Mouse (Mus musculus) midbrain, embryonic 16.5 days (tissue): ENCODE measurements around the gene Ephx1. TPM values are rescaled to one million over a fixed set of nuclear protein-coding genes. Genes with fewer than 3 reads are reported as not detected.

Experiments used
- ATAC-seq: fragments of 200-750 bp; cut with Nextera tagmentation; 2 replicates; pipeline ENCODE4 v1.8.0; 2017; ENCODE audit warnings: moderate TSS enrichment
- H3K27ac ChIP-seq: fragments of 300-500 bp; sonication (generic); 2 replicates; pipeline ENCODE4 v1.5.1; 2014; ENCODE audit warnings: mild to moderate bottlenecking, low read length, mixed read lengths
- H3K27me3 ChIP-seq: fragments of 300-500 bp; sonication (generic); 2 replicates; pipeline ENCODE4 v1.6.1; 2014; ENCODE audit warnings: low read depth, low read length, mixed read lengths; ENCODE audit not compliant: control insufficient read depth, insufficient read depth
- H3K36me3 ChIP-seq: fragments of 300-500 bp; sonication (generic); 2 replicates; pipeline ENCODE4 v1.6.1; 2014; ENCODE audit warnings: mild to moderate bottlenecking, low read length, moderate library complexity, mixed read lengths; ENCODE audit not compliant: control insufficient read depth, insufficient read depth
- H3K4me1 ChIP-seq: fragments of 300-500 bp; sonication (generic); 2 replicates; pipeline ENCODE4 v1.6.1; 2014; ENCODE audit warnings: mild to moderate bottlenecking, low read length, mixed read lengths; ENCODE audit not compliant: control insufficient read depth, insufficient read depth
- H3K4me2 ChIP-seq: fragments of 300-500 bp; sonication (generic); 2 replicates; pipeline ENCODE4 v1.6.1; 2014; ENCODE audit warnings: mild to moderate bottlenecking, low read length, mixed read lengths
- H3K4me3 ChIP-seq: fragments of 300-500 bp; sonication (generic); 2 replicates; pipeline ENCODE4 v1.5.1; 2014; ENCODE audit warnings: low read depth, mild to moderate bottlenecking, low read length, moderate library complexity, mixed read lengths
- H3K9ac ChIP-seq: fragments of 300-500 bp; sonication (generic); 2 replicates; pipeline ENCODE4 v1.6.1; 2014; ENCODE audit warnings: low read depth, low read length, mixed read lengths
- H3K9me3 ChIP-seq: fragments of 300-500 bp; sonication (generic); replicated peaks from 2 replicates; pipeline ENCODE4 v1.6.1; 2014; ENCODE audit warnings: mild to moderate bottlenecking, low read length, mixed read lengths; ENCODE audit not compliant: control insufficient read depth, poor library complexity, severe bottlenecking
- WGBS: fragments of 180-500 bp; shearing (Covaris S2); extraction: QIAGEN DNeasy Blood & Tissue Kit; methylation state at CpG from one replicate; pipeline ENCODE4 v1.1.7; 2014; 5-methylcytosine and 5-hydroxymethylcytosine counted together
- polyA plus RNA-seq: library from polyadenylated mRNA; unstranded; fragments of >200 nt; fragmentation: Nextera tagmentation; extraction: Ambion mirVana; gene quantifications from 2 replicates; pipeline ENCODE4 v1.2.1, GENCODE M21; 2015

Ephx1 gene
- polyA plus RNA-seq, 1 experiment from 2014 or later = 8.2 TPM

DNA sequence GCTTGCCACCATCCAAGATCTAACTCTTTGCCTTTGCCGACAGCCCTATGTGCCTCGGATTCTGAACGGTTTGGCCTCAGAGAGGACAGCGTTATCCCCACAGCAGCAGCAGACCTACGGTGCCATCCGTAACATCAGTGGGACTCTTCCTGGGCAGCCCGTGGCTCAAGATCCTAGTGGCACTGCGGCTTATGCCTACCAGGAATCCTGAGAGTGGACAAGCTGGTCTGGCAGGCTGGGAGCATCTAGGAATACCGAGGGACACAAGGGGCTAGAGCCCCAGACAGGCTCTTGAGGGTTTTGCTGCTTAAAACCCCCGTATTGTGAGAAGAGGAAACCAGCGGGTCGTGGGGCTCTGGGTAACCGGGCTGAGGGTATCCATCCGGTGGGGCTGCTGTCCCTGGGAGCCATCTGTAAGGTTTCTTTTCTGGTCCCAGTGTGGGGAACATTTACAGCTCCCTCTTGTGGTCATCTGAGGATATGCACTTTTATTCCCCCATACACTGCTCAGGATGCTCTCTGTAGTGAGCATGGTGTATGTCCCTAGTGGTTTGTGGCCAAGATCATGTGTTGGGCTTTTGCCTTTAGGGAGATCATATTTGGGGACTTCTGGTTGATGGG, 46.5 kb downstream of the Ephx1 start:
- 65% methylated on average over 14 of the region's 14 CpGs for WGBS
- H3K36me3 ChIP-seq = no peaks in the 10 kb centered on the region
- no peaks in the 10 kb centered on the region for H3K4me1 ChIP-seq
- H3K9ac ChIP-seq = no peak overlapping the region
- no peak overlapping the region for H3K27ac ChIP-seq
- no peak overlapping the region for H3K4me2 ChIP-seq
- no peaks in the 10 kb centered on the region for H3K27me3 ChIP-seq
- H3K9me3 ChIP-seq = no peaks in the 10 kb centered on the region
- no peak for ATAC-seq
- H3K4me3 ChIP-seq = no peak overlapping the region

DNA sequence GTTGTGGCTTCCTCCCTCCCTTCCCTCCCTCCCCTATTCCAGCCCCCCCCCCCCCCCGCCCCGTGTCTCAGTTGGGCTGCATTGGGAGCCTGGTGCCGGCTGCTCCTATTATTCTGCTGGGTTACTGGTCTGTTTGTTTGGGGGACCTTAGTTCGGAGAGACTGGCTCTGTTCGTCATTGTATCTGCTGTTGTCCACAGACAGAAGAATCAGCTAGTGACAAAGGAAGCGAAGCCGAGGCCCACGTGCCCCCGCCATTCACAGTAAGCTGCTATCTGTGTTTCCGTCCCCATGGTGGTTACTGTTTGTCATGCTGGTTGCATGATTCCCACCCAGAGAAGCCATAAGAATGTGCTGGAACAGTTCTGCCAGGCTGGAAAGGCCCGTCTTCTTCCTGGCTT, 47.8 kb downstream of the Ephx1 start:
- H3K9me3 ChIP-seq = no peaks in the 10 kb centered on the region
- H3K4me3 ChIP-seq = no peak overlapping the region
- 70% methylated on average over 8 of the region's 11 CpGs for WGBS
- no peaks in the 10 kb centered on the region for H3K36me3 ChIP-seq
- no peak for ATAC-seq
- H3K4me1 ChIP-seq = no peaks in the 10 kb centered on the region
- H3K4me2 ChIP-seq = no peak overlapping the region
- H3K9ac ChIP-seq = no peak overlapping the region
- no peak overlapping the region for H3K27ac ChIP-seq
- no peaks in the 10 kb centered on the region for H3K27me3 ChIP-seq

DNA sequence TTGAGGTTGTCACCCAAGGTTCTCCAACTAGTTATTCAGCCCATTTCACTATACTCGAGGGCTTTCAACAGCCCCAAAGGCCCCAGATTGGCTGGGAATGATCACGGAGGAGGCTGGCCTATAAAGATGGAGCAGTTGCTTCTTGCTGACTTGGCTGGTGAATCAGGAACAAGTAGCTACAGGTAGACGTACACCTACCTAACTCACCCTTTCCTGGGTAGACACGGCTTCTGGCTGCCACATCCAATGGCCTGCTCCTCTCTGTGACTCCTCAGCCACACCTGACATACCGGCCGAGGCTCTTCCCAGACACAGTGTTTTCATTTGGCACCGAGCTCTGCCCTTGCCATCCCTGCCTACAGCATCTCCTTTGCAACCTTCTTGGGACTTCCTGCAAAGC, 53.4 kb downstream of the Ephx1 start:
- Histone ChIP-seq H3K9ac (no peak overlapping the region), H3K4me2 (no peak overlapping the region), H3K36me3 (no peaks in the 10 kb centered on the region), H3K27ac (no peak overlapping the region), H3K4me3 (no peak overlapping the region), H3K27me3 (no peaks in the 10 kb centered on the region), H3K9me3 (no peaks in the 10 kb centered on the region), H3K4me1 (no peaks in the 10 kb centered on the region)
- no peak for ATAC-seq
- 84% methylated on average over 7 of the region's 7 CpGs for WGBS

DNA sequence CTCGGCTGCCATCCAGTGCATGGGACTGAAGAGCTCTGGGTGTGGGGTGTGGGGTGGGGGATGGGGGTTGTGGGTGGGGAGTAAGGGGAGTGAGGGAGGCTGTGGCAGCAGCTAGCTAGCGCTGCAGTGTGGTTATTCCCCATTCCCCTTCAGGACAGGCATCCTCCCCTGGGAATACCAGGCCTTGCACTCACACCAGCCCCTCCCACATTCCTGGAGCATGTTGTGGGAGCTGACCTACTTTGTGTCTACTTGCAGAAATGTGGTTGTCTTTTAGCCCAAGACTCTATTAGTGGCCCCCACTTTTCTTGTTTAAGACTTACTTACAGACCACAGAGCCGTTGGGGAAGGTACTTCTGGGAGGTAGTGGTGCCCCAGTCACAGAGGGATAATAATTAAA, 54.2 kb downstream of the Ephx1 start:
- H3K9me3 ChIP-seq = no peaks in the 10 kb centered on the region
- no peak for ATAC-seq
- no peak overlapping the region for H3K4me3 ChIP-seq

DNA sequence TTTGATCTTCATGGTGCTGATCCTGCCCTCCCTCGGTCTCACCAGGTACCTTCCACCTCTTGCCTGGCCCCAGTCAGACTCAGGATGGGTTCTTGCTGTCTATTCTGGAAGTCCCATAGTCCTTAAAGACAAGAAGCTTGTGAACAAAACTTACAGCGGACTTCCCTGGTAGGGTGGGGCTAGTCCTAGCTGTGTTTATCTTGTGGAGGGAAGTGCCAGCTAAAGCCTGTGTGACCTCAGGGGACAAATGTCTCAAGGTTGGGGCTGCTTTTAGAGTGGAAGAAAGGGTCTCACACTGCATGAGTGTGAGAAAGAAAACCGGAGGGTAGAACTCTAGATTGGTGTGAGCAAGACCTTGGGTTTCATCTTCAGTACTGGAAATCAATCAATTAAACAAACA, 54.9 kb downstream of the Ephx1 start:
- WGBS = 93% methylated on average over 3 of the region's 3 CpGs
- no peak overlapping the region for H3K27ac ChIP-seq
- no peak overlapping the region for H3K4me3 ChIP-seq
- no peaks in the 10 kb centered on the region for H3K4me1 ChIP-seq
- no peaks in the 10 kb centered on the region for H3K36me3 ChIP-seq
- no peak overlapping the region for H3K9ac ChIP-seq
- no peaks in the 10 kb centered on the region for H3K27me3 ChIP-seq
- no peaks in the 10 kb centered on the region for H3K9me3 ChIP-seq
- no peak overlapping the region for H3K4me2 ChIP-seq
- ATAC-seq = no peak

More for the DNA sequence above, 54.2 kb downstream of the Ephx1 start:
- WGBS = 57% methylated on average over 3 of the region's 3 CpGs
- no peaks in the 10 kb centered on the region for H3K36me3 ChIP-seq
- no peaks in the 10 kb centered on the region for H3K4me1 ChIP-seq
- H3K27me3 ChIP-seq = no peaks in the 10 kb centered on the region
- H3K9ac ChIP-seq = no peak overlapping the region
- H3K27ac ChIP-seq = no peak overlapping the region
- no peak overlapping the region for H3K4me2 ChIP-seq

DNA sequence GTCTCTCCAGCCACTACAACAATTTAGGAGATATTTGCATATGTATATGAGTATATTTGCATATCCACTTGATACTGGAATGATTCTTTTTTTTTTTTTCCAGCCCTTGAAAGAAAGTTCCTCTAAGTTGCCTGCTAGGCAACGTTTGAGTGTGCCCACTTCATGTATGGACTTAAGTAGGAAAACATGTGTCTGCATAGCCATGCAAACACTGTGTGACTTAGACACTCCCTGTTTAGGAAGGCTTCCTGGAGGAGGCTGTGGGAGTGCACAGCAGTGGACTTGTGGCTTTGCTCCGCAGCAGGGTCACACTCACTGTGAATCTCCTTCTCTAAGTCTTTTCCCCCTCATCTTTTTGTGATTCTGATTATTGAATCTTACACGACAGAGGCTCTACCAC, 61.9 kb downstream of the Ephx1 start:
- H3K4me2 ChIP-seq = no peak overlapping the region
- no peaks in the 10 kb centered on the region for H3K4me1 ChIP-seq
- no peaks in the 10 kb centered on the region for H3K9me3 ChIP-seq
- no peaks in the 10 kb centered on the region for H3K36me3 ChIP-seq
- H3K27me3 ChIP-seq = no peaks in the 10 kb centered on the region
- H3K9ac ChIP-seq = no peak overlapping the region
- no peak for ATAC-seq
- H3K27ac ChIP-seq = no peak overlapping the region
- WGBS = 70% methylated on average over 3 of the region's 3 CpGs
- H3K4me3 ChIP-seq = no peak overlapping the region

DNA sequence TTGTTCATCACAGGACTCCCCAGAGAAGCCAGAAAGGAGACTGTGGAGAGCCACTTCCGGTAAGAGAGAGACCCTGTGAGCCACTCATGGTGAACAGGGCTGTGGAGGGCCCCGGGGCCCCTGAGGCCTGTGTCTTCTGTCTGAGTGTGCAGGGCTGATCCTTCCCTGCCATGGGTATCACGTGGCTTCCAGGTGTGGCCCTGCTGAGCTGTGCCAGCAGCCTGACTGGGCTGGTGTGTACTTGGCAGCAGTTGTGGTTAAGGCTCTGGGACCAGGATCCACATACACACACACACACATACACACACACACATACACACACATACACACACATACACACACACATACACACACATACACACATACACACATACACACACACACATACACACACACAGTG, 62.7 kb downstream of the Ephx1 start:
- Histone ChIP-seq H3K4me2 (no peak overlapping the region), H3K27me3 (no peaks in the 10 kb centered on the region), H3K9ac (no peak overlapping the region), H3K36me3 (no peaks in the 10 kb centered on the region), H3K27ac (no peak overlapping the region), H3K9me3 (no peaks in the 10 kb centered on the region), H3K4me3 (no peak overlapping the region), H3K4me1 (no peaks in the 10 kb centered on the region)
- ATAC-seq = no peak
- WGBS = 83% methylated on average over 3 of the region's 3 CpGs

DNA sequence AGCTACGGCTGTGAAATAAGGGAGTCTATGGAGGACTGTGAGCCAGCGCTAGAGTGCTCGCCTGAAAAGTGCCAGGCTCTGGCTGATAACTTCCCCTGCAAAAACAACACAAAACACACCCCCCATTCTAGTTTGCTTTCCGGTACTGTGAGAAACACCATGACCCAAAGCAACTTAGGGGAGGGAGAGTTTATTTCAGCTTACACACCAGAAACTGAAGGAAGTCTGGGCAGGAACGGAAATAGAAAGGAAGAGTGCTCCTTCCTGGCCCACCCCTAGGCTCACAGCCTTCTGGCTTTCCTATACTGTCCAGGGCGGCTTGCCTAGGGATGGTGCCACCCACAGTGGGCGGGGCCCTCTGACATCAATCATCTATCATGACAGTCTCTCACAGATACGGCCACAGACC, 63.7 kb downstream of the Ephx1 start:
- WGBS = 82% methylated on average over 8 of the region's 8 CpGs
- ATAC-seq = no peak

DNA sequence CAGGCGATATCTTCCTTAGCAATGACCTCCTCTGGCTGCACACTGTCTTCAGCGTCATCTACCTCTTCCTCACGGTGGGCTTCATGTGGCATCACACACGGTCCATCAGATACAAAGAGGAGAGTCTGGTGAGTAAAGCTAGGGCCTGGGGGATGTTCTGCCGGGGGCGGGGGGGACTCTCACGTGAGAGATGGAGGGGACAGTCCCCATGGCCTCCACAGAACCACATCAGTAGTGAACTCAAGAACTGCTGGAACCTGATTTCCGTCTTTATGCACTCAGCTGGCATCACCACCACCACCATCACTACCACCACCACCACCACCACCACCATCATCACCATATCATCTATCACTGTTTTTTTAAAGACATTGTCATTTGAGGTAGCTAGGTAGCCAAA, 64.3 kb downstream of the Ephx1 start:
- Histone ChIP-seq H3K9me3 (no peaks in the 10 kb centered on the region), H3K9ac (no peak overlapping the region), H3K27me3 (no peaks in the 10 kb centered on the region), H3K27ac (no peak overlapping the region), H3K4me3 (no peak overlapping the region), H3K4me1 (no peaks in the 10 kb centered on the region), H3K36me3 (no peaks in the 10 kb centered on the region), H3K4me2 (no peak overlapping the region)
- ATAC-seq = no peak
- 90% methylated on average over 8 of the region's 8 CpGs for WGBS

More for the DNA sequence above, 63.7 kb downstream of the Ephx1 start:
- Histone ChIP-seq H3K4me3 (no peak overlapping the region), H3K4me1 (no peaks in the 10 kb centered on the region), H3K9me3 (no peaks in the 10 kb centered on the region), H3K27me3 (no peaks in the 10 kb centered on the region), H3K27ac (no peak overlapping the region), H3K36me3 (no peaks in the 10 kb centered on the region), H3K9ac (no peak overlapping the region), H3K4me2 (no peak overlapping the region)
